Mouse (Mus musculus) forebrain, postnatal 0 days (tissue): ENCODE data around the gene Sacs. TPM values are rescaled to one million over a fixed set of nuclear protein-coding genes. Genes with fewer than 3 reads are reported as not detected.

Source experiments
- ATAC-seq: fragments of 200-750 bp; cut with Nextera tagmentation; 2 replicates; pipeline ENCODE4 v1.8.0; 2017; ENCODE audit warnings: mild to moderate bottlenecking, moderate library complexity
- DNase-seq: peaks from one replicate; pipeline ENCODE4 v3.0.0-alpha.2; 2015
- H3K27ac ChIP-seq: fragments of 300-500 bp; sonication (generic); 2 replicates; pipeline ENCODE4 v1.5.1; 2014; ENCODE audit warnings: low read depth, mild to moderate bottlenecking, antibody characterized with exemption, low read length, moderate library complexity, mixed read lengths
- H3K27me3 ChIP-seq: fragments of 300-500 bp; sonication (generic); 2 replicates; pipeline ENCODE4 v1.6.1; 2014; ENCODE audit warnings: mild to moderate bottlenecking, low read length, mixed read lengths; ENCODE audit not compliant: insufficient read depth
- H3K36me3 ChIP-seq: fragments of 300-500 bp; sonication (generic); 2 replicates; pipeline ENCODE4 v1.6.1; 2014; ENCODE audit warnings: mild to moderate bottlenecking, moderate library complexity; ENCODE audit not compliant: insufficient read depth
- H3K4me1 ChIP-seq: fragments of 300-500 bp; sonication (generic); 2 replicates; pipeline ENCODE4 v1.6.1; 2014; ENCODE audit warnings: antibody characterized with exemption; ENCODE audit not compliant: insufficient read depth
- H3K4me2 ChIP-seq: fragments of 300-500 bp; sonication (generic); 2 replicates; pipeline ENCODE4 v1.6.1; 2014; ENCODE audit warnings: low read depth, mild to moderate bottlenecking, moderate library complexity
- H3K4me3 ChIP-seq: fragments of 300-500 bp; sonication (generic); 2 replicates; pipeline ENCODE4 v1.5.1; 2014; ENCODE audit warnings: low read depth, low read length, mixed read lengths
- H3K9ac ChIP-seq: fragments of 300-500 bp; sonication (generic); 2 replicates; pipeline ENCODE4 v1.6.1; 2014; ENCODE audit warnings: mild to moderate bottlenecking
- H3K9me3 ChIP-seq: fragments of 300-500 bp; sonication (generic); 2 replicates; pipeline ENCODE4 v1.6.1; 2016; ENCODE audit warnings: low read length
- CTCF ChIP-seq: sonication (generic); IDR thresholded peaks from 2 replicates; pipeline ENCODE4 v1.5.1; 2016; ENCODE audit warnings: antibody characterized with exemption, control low read depth, low read depth
- WGBS: fragments of 180-500 bp; shearing (Covaris S2); extraction: QIAGEN DNeasy Blood & Tissue Kit; methylation state at CpG from one replicate; pipeline ENCODE4 v1.1.7; 2014; 5-methylcytosine and 5-hydroxymethylcytosine counted together
- polyA plus RNA-seq: library from polyadenylated mRNA; unstranded; fragments of >200 nt; fragmentation: Nextera tagmentation; extraction: Ambion mirVana; gene quantifications from 2 replicates; pipeline ENCODE4 v1.2.1, GENCODE M21; 2015
- total RNA-seq: library from RNA; depleted of rRNA; stranded (reverse); fragments of >200 nt; gene quantifications from 2 replicates; pipeline ENCODE4 v1.2.3, GENCODE M21; 2014

Sacs gene
- total and polyA plus RNA-seq, 2 experiments from 2014 or later = 5.3 to 38.3 TPM

- under 1% methylated on average over 30 of the region's 37 CpGs for WGBS
- peak; percentile 34 for ATAC-seq
Observed at GRCm38 (mm10) chr14:61173229-61173628, 35.0 kb downstream of the Sacs start.

GRCm38 (mm10) chr14:61191904-61192303, 53.6 kb downstream of the Sacs start:
- Histone ChIP-seq H3K36me3 (peaks cover 53% of the 10 kb centered on the region), H3K4me2 (no peak overlapping the region), H3K9me3 (no peaks in the 10 kb centered on the region), H3K27ac (no peak overlapping the region), H3K4me3 (no peak overlapping the region), H3K9ac (no peak overlapping the region), H3K27me3 (no peaks in the 10 kb centered on the region), H3K4me1 (no peaks in the 10 kb centered on the region)
- WGBS = 91% methylated on average over 7 of the region's 7 CpGs
- TF ChIP-seq CTCF = no peak
- no peak for DNase-seq
- ATAC-seq = no peak

More at GRCm38 (mm10) chr14:61173229-61173628, 35.0 kb downstream of the Sacs start:
- Histone ChIP-seq H3K4me1 (peaks cover 13% of the 10 kb centered on the region), H3K4me2 (peak overlapping the region; percentile 79), H3K27ac (peak overlapping the region; percentile 92), H3K9ac (peak overlapping the region; percentile 88), H3K9me3 (no peaks in the 10 kb centered on the region), H3K36me3 (no peaks in the 10 kb centered on the region), H3K4me3 (peak overlapping the region; percentile 73), H3K27me3 (no peaks in the 10 kb centered on the region)
- peak; percentile 59 for TF ChIP-seq CTCF
- peak; percentile 74 for DNase-seq

- Histone ChIP-seq H3K9me3 (no peaks in the 10 kb centered on the region), H3K27me3 (no peaks in the 10 kb centered on the region), H3K9ac (no peak overlapping the region), H3K4me1 (no peaks in the 10 kb centered on the region), H3K36me3 (peaks cover 56% of the 10 kb centered on the region), H3K4me3 (no peak overlapping the region), H3K27ac (no peak overlapping the region), H3K4me2 (no peak overlapping the region)
- 81% methylated on average over 10 of the region's 10 CpGs for WGBS
- ATAC-seq = no peak
- TF ChIP-seq CTCF = no peak
- no peak for DNase-seq
Observed at GRCm38 (mm10) chr14:61192326-61192725, 54.1 kb downstream of the Sacs start.

GRCm38 (mm10) chr14:61194416-61194815, 56.2 kb downstream of the Sacs start:
- Histone ChIP-seq H3K4me3 (no peak overlapping the region), H3K4me1 (no peaks in the 10 kb centered on the region), H3K4me2 (no peak overlapping the region), H3K9me3 (no peaks in the 10 kb centered on the region), H3K27me3 (no peaks in the 10 kb centered on the region), H3K27ac (no peak overlapping the region), H3K36me3 (peaks cover 60% of the 10 kb centered on the region), H3K9ac (no peak overlapping the region)
- no peak for TF ChIP-seq CTCF
- 19% methylated on average over 4 of the region's 4 CpGs for WGBS
- ATAC-seq (no peak), DNase-seq (no peak)

- no peaks in the 10 kb centered on the region for H3K9me3 ChIP-seq
- no peak for TF ChIP-seq CTCF
- no peaks in the 10 kb centered on the region for H3K27me3 ChIP-seq
- H3K9ac ChIP-seq = no peak overlapping the region
- DNase-seq = no peak
- peaks cover 38% of the 10 kb centered on the region for H3K36me3 ChIP-seq
- H3K4me3 ChIP-seq = no peak overlapping the region
- ATAC-seq = no peak
- 92% methylated on average over 5 of the region's 5 CpGs for WGBS
- H3K27ac ChIP-seq = no peak overlapping the region
- no peaks in the 10 kb centered on the region for H3K4me1 ChIP-seq
- no peak overlapping the region for H3K4me2 ChIP-seq
Observed at GRCm38 (mm10) chr14:61210111-61210510, 71.9 kb downstream of the Sacs start.

GRCm38 (mm10) chr14:61211754-61212153, 73.5 kb downstream of the Sacs start:
- H3K36me3 ChIP-seq = peaks cover 23% of the 10 kb centered on the region
- 93% methylated on average over 6 of the region's 6 CpGs for WGBS
- DNase-seq = no peak

GRCm38 (mm10) chr14:61221166-61221565, 82.9 kb downstream of the Sacs start:
- no peak for ATAC-seq
- Histone ChIP-seq H3K36me3 (no peaks in the 10 kb centered on the region), H3K9ac (no peak overlapping the region), H3K27ac (no peak overlapping the region), H3K9me3 (no peaks in the 10 kb centered on the region), H3K4me1 (no peaks in the 10 kb centered on the region), H3K4me2 (no peak overlapping the region), H3K4me3 (no peak overlapping the region), H3K27me3 (no peaks in the 10 kb centered on the region)
- 83% methylated on average over 5 of the region's 5 CpGs for WGBS
- no peak for DNase-seq
- no peak for TF ChIP-seq CTCF

More at GRCm38 (mm10) chr14:61211754-61212153, 73.5 kb downstream of the Sacs start:
- Histone ChIP-seq H3K4me3 (no peak overlapping the region), H3K9me3 (no peaks in the 10 kb centered on the region), H3K4me1 (no peaks in the 10 kb centered on the region), H3K9ac (no peak overlapping the region), H3K4me2 (no peak overlapping the region), H3K27ac (no peak overlapping the region), H3K27me3 (no peaks in the 10 kb centered on the region)
- no peak for ATAC-seq
- TF ChIP-seq CTCF = no peak
